Mouse (Mus musculus) erythroblast, embryonic 14.5 days (primary cell): ENCODE measurements at regions not wholly inside any gene's neighbourhood (a gene's known extent, or its start where the extent isn't known, plus 50 kb on each side); places are given as distances from the start of the nearest gene placed in this dataset.

ENCODE experiments used
- GATA1 ChIP-seq: IDR thresholded peaks from 2 replicates; pipeline ENCODE4 v1.6.1; 2012; ENCODE audit warnings: low read length, inconsistent platforms, mixed read lengths
- TAL1 ChIP-seq: IDR thresholded peaks from 3 replicates; pipeline ENCODE4 v1.6.1; 2012; ENCODE audit warnings: low read length, inconsistent platforms, mixed read lengths

GRCm38 (mm10) chr7:73032316-73032980, 342.9 kb upstream of the Rgma start:
- TF ChIP-seq GATA1: no peak
- no peak for TF ChIP-seq TAL1
